Mouse (Mus musculus) large intestine, adult 2 months (tissue): ENCODE results near the gene Gm4846. TPM values are rescaled to one million over a fixed set of nuclear protein-coding genes. Genes with fewer than 3 reads are reported as not detected.
"Not testable (repeated sequence)": the region's sequence is repeated elsewhere in the genome, so short reads cannot be mapped to it uniquely, and the experiment has no call there.

Experiments used
- DNase-seq: peaks from one replicate; pipeline ENCODE4 v3.0.0-alpha.2; 2012; ENCODE audit warnings: low read depth, low spot score
- WGBS: fragments of 180-500 bp; shearing (Covaris S2); methylation state at CpG from one replicate; pipeline ENCODE4 v1.1.7; 2018; 5-methylcytosine and 5-hydroxymethylcytosine counted together
- polyA plus RNA-seq: library from polyadenylated mRNA; depleted of rRNA; stranded (reverse); fragments of >200 nt; gene quantifications from 2 replicates; pipeline ENCODE4 v1.2.3, GENCODE M21; 2012; rRNA removed

Gm4846 gene
- polyA plus RNA-seq: 0.14 TPM in 1 of 2 replicates, not detected in the other

DNA sequence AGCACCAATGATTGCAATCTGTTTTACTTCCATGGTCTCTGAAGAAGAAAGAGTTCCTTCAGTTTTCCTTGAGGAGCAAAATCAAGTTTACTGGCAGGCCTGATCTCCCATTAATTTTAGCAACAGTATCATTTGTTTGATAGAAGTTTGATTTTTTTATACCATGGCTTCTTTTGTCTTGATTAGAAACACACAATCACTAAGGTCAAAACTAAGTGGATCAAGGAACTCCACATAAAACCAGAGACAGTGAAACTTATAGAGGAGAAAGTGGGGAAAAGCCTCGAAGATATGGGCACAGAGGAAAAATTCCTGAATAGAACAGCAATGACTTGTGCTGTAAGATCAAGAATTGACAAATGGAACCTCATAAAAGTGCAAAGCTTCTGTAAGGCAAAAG, at the start of gene Gm4846:
Gm4846 (minus strand) TSS at position 101 of the 400 bp plus-strand sequence.
- DNase-seq: not testable (repeated sequence)
- 23% methylated on average over 1 of the region's 1 CpGs for WGBS

DNA sequence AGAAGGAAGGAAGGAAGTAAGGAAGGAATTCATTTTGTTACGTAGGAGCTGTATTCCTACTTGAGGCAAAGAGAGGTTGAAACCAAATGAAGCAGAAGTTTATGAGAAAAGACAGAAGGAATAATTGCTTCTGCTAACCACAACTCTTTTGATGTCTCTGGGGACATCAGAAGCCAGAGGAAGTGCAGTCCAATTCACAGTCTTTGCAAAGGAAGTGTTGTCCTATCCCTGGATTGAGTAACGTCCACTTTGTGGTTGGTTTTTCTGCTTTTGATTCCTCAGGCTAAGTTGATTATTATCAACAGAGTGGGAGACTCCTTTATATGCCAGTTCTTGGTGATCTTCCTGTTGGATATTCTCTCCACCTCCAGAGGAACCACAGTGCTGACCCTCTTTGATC, 34.1 kb upstream of the Gm4846 start:
- not testable (repeated sequence) for DNase-seq
- 69% methylated on average over 2 of the region's 2 CpGs for WGBS

DNA sequence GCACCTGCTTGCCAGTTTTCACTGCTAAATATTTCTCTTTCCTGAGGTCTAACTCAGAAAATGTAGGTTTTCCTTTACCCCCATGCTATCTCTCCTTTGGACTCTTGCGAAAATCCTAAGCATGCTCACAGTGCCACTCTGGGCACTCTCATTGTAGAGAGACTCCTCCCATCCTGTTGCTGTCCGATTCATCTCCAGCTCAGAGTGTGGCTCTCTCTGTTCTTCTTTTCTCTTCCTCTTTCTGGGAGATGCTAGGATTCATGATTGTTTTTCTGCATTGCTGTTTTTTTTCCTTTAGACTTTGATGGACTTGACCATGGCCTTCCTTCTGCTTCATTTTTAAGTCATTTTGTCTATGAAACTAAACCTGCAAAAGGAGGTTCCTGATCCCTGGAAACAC, 27.3 kb upstream of the Gm4846 start:
- not testable (repeated sequence) for DNase-seq
- WGBS: 86% methylated on average over 2 of the region's 2 CpGs

DNA sequence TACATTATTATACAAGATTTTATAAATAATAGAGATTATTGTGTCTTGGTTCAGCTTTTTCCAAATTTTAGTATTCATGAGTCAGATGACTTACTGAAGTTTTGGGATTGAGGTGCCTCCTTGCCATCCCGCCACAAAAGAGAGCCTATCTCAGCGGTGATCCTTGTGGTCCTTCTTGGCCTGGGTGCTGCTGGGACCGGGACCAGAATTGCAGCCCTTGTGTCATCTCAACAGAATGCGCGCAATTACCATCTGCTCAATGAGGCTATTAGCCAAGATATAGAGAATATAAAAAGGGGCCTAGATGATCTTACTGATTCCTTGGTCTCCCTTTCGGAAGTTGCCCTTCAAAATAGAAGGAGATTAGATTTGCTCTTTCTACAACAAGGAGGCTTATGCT, 22.2 kb upstream of the Gm4846 start:
- WGBS: 98% methylated on average over 6 of the region's 6 CpGs
- not testable (repeated sequence) for DNase-seq

DNA sequence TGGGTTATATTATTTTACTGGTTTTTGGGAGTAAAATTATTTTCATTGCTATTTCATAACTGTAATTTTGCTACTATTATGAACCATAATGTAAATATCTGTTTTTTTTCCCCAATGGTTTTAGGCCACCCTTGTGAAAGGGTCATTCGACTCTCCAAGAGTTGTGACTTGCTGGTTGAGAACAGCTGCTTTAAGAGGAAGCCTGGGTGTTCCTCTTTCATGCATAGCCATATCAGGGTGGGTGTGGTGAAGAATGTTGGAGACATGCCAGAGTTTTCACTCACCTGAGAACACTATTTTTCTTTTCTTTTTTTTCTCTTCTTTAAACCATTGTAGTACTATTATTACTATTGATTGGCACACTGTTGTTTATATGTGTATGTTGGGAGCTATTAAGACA, 19.2 kb upstream of the Gm4846 start:
- WGBS: 78% methylated on average over 1 of the region's 1 CpGs
- no peak for DNase-seq

DNA sequence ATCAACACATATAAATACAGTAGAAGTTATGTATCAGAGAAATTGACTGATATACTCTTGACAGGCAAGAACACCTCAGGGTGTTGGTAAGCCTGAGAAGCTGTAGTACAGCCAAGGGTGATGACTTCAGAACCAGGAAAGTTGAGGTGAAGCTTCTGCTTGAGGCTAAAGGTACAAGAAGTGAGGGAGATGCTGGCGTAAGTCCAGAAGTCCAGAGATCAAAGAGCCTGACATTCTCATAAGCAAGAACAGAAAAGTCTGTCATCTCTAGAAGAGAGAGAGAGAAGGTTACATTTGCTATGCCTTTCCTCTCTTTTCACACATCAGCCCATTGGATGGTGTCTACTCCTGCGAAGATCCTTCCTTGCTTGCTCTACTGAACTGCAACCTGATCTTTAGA, 6.8 kb upstream of the Gm4846 start:
- 94% methylated on average over 2 of the region's 2 CpGs for WGBS
- not testable (repeated sequence) for DNase-seq

DNA sequence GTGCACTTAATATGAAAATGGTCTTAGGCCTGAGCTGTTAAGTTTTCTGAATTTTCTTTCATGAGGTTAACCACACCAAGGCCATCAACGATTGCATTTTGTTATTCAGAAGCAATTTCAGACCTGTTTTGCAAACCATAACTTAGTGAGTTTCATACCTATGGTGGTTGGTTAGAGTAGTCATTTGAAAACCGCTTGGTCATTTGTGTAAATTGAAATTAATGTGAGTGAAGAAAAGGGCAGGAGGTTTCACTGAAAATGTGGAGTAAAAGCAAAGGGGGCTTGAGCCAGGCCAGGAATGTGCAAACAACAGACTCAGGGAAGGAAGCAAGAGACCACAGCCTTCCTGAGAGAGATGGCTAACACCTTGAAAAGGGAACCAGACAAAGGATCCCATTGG, 17.9 kb downstream of the Gm4846 start:
- WGBS: 70% methylated on average over 2 of the region's 2 CpGs
- no peak for DNase-seq

DNA sequence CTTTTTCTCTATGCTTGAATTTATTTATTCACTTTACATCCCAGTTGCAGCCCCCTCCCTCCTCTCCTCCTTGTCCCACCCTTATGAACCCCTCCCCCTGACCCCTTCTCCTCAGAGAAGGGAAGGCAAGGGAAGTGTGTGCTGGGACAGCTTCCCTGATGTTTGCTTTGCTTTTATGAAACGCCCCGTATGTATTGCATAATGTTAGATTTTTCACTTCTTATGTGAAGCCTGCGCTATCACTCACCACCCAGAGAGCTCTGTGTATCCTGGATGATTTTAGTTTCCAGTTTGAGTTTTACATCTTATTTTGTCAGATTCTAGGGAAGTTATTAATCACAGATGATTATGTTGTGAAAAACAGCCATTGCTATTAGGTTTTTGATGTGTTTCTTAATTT, 30.2 kb downstream of the Gm4846 start:
- WGBS: 69% methylated on average over 3 of the region's 3 CpGs

DNA sequence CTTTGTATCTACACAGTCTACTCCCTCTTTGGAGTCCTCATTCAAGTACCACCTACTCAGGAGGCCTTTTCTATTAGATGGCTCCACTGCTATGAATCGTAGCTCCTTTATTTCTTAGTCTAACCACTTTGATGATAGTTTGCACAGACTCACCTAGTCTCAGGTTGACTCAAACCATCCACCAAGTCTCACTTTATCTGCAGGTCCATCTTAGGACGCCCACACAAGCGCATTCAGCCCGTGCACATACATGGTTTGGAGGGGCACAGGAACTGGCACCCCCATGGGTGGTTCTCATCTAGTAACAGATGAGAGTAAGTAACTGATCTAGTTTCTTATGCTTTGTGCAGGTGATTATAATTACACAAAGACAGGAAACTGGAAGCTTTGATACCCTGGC, 34.8 kb downstream of the Gm4846 start:
- DNase-seq: no peak
- 89% methylated on average over 4 of the region's 4 CpGs for WGBS

More for the DNA sequence above, 30.2 kb downstream of the Gm4846 start:
- DNase-seq: no peak

DNA sequence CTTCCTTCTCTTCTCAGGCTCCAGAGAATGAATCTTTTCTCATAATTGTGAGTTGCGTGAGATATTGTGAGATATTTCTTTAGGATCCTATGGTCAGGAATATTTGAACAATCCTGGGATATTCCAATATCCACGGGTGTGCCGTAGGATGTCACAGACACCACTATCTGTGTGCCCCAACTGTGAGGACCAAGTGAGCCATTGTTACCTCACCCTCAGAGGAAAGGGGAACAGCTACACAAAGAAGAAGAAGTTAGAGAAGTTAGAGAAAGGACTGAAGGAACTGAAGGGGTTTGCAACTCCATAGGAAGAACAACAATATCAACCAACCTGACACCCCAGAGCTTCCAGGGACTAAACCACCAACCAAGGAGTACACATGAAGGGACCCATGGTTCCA, 55.4 kb downstream of the Gm4846 start:
- 93% methylated on average over 3 of the region's 3 CpGs for WGBS
- DNase-seq: no peak

DNA sequence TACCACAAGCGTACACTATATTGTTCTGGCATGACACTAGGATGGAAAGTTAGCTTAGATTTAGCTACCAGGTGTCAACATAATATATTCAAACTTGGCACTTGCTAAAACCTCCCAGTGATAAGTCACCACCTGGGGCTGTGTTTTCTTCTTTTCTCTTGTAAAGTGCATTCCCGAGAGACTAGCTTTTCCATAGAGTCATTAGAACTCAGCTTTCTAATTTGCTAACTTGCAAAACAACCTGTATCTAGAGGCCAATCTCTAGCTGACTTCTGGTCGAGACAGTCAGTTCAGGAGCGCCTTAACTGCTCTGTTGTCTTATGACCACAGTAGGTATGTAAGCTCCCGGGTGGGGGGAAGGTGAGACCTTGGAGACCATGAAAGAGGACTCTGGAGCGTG, 58.0 kb downstream of the Gm4846 start:
- no peak for DNase-seq
- WGBS: 57% methylated on average over 6 of the region's 6 CpGs

Other genes with a start within 250 kb of the Gm4846 start
- 0.10 and 0.16 TPM in 2 replicates for gene Ildr2, start 243.4 kb downstream of the Gm4846 start, polyA plus RNA-seq
- gene Tada1, start 118.5 kb downstream of the Gm4846 start, polyA plus RNA-seq: 13.4 and 14.8 TPM in 2 replicates
- 2.2 and 3.0 TPM in 2 replicates for gene Pogk, start 87.7 kb downstream of the Gm4846 start, polyA plus RNA-seq
- gene Gm4847, start 150.1 kb upstream of the Gm4846 start, polyA plus RNA-seq: not detected in 2 replicates
- not detected in 2 replicates for gene Fmo9, start 184.3 kb upstream of the Gm4846 start, polyA plus RNA-seq